Mouse (Mus musculus) midbrain, embryonic 13.5 days (tissue): ENCODE data around the gene Tagln3. TPM values are rescaled to one million over a fixed set of nuclear protein-coding genes. Genes with fewer than 3 reads are reported as not detected.

Experiments used
- ATAC-seq: fragments of 200-750 bp; cut with Nextera tagmentation; 2 replicates; pipeline ENCODE4 v1.8.0; 2017; ENCODE audit warnings: mild to moderate bottlenecking, moderate TSS enrichment, moderate library complexity
- H3K27ac ChIP-seq: fragments of 300-500 bp; sonication (generic); 2 replicates; pipeline ENCODE4 v1.5.1; 2015; ENCODE audit warnings: inconsistent platforms, mild to moderate bottlenecking, moderate library complexity
- H3K27me3 ChIP-seq: fragments of 300-500 bp; sonication (generic); 2 replicates; pipeline ENCODE4 v1.6.1; 2015; ENCODE audit warnings: mild to moderate bottlenecking, inconsistent platforms
- H3K36me3 ChIP-seq: fragments of 300-500 bp; sonication (generic); 2 replicates; pipeline ENCODE4 v1.6.1; 2015; ENCODE audit warnings: mild to moderate bottlenecking, inconsistent platforms
- H3K4me1 ChIP-seq: fragments of 300-500 bp; sonication (generic); replicated peaks from 2 replicates; pipeline ENCODE4 v1.6.1; 2015; ENCODE audit warnings: inconsistent platforms
- H3K4me2 ChIP-seq: fragments of 300-500 bp; sonication (generic); replicated peaks from 2 replicates; pipeline ENCODE4 v1.6.1; 2015; ENCODE audit warnings: moderate library complexity, mild to moderate bottlenecking, inconsistent platforms
- H3K4me3 ChIP-seq: fragments of 300-500 bp; sonication (generic); replicated peaks from 2 replicates; pipeline ENCODE4 v1.5.1; 2015; ENCODE audit warnings: mild to moderate bottlenecking, inconsistent platforms
- H3K9ac ChIP-seq: fragments of 300-500 bp; sonication (generic); replicated peaks from 2 replicates; pipeline ENCODE4 v1.6.1; 2015; ENCODE audit warnings: mild to moderate bottlenecking, inconsistent platforms
- H3K9me3 ChIP-seq: fragments of 300-500 bp; sonication (generic); 2 replicates; pipeline ENCODE4 v1.6.1; 2016; ENCODE audit warnings: mild to moderate bottlenecking, inconsistent platforms
- WGBS: fragments of 180-500 bp; shearing (Covaris S2); methylation state at CpG from one replicate; pipeline ENCODE4 v1.1.7; 2015; 5-methylcytosine and 5-hydroxymethylcytosine counted together
- polyA plus RNA-seq: library from polyadenylated mRNA; unstranded; fragments of >200 nt; fragmentation: Nextera tagmentation; extraction: Ambion mirVana; gene quantifications from 2 replicates; pipeline ENCODE4 v1.2.1, GENCODE M21; 2015

The Tagln3 gene
- polyA plus RNA-seq, 1 experiment from 2014 or later, result 569 TPM

GRCm38 (mm10) chr16:45713878-45714277 is 10.5 kb downstream of the Tagln3 start:
- Histone ChIP-seq H3K4me2 (no peak overlapping the region), H3K27ac (no peak overlapping the region), H3K9ac (no peak overlapping the region), H3K4me1 (peaks cover 15% of the 10 kb centered on the region; the same call in 1 of the 2 replicates), H3K36me3 (peaks cover 80% of the 10 kb centered on the region), H3K4me3 (no peak overlapping the region), H3K27me3 (no peaks in the 10 kb centered on the region), H3K9me3 (no peaks in the 10 kb centered on the region)
- no peak for ATAC-seq
- WGBS, result 95% methylated on average over 1 of the region's 1 CpGs

DNA sequence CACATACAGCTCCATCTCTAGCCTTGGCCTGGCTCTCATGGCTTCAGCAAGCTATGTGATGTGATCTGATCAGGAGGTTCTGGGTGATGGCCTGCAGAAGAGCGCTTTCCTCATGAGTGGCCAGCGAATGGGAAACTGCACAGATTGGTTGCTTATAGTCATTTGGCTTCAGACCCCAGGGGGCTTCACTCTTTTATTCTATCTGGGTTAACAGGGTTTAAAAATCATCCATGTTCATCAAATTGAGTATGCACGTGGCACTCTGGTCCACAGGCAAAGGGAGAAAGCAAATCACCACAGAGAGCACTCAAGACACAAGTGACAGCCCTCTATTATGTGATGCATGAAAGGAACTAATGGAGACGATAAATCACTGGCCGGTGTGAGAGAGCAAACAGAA is 11.1 kb downstream of the Tagln3 start:
- ATAC-seq, result no peak
- Histone ChIP-seq H3K4me3 (no peak overlapping the region), H3K4me1 (peaks cover 15% of the 10 kb centered on the region; the same call in 1 of the 2 replicates), H3K4me2 (no peak overlapping the region), H3K27me3 (no peaks in the 10 kb centered on the region), H3K9me3 (no peaks in the 10 kb centered on the region), H3K27ac (no peak overlapping the region), H3K36me3 (peaks cover 79% of the 10 kb centered on the region), H3K9ac (no peak overlapping the region)
- 76% methylated on average over 5 of the region's 5 CpGs for WGBS

- H3K9me3 ChIP-seq, result no peaks in the 10 kb centered on the region
- H3K9ac ChIP-seq, result no peak overlapping the region
- 74% methylated on average over 7 of the region's 7 CpGs for WGBS
- peaks cover 61% of the 10 kb centered on the region for H3K36me3 ChIP-seq
- H3K27ac ChIP-seq, result no peak overlapping the region
- peak; percentile 32 for ATAC-seq
- no peak overlapping the region for H3K4me2 ChIP-seq
- H3K4me3 ChIP-seq, result no peak overlapping the region
- no peaks in the 10 kb centered on the region for H3K27me3 ChIP-seq
- H3K4me1 ChIP-seq, result peaks cover 15% of the 10 kb centered on the region; the same call in 1 of the 2 replicates
Measured at GRCm38 (mm10) chr16:45711263-45711662, 13.1 kb downstream of the Tagln3 start.

GRCm38 (mm10) chr16:45699301-45699700 is 25.1 kb downstream of the Tagln3 start:
- no peak overlapping the region for H3K27ac ChIP-seq
- 86% methylated on average over 5 of the region's 5 CpGs for WGBS
- no peaks in the 10 kb centered on the region for H3K9me3 ChIP-seq
- no peaks in the 10 kb centered on the region for H3K27me3 ChIP-seq
- no peaks in the 10 kb centered on the region for H3K36me3 ChIP-seq
- H3K9ac ChIP-seq, result no peak overlapping the region
- H3K4me1 ChIP-seq, result peaks cover 8% of the 10 kb centered on the region
- no peak overlapping the region for H3K4me3 ChIP-seq
- no peak for ATAC-seq
- H3K4me2 ChIP-seq, result no peak overlapping the region

DNA sequence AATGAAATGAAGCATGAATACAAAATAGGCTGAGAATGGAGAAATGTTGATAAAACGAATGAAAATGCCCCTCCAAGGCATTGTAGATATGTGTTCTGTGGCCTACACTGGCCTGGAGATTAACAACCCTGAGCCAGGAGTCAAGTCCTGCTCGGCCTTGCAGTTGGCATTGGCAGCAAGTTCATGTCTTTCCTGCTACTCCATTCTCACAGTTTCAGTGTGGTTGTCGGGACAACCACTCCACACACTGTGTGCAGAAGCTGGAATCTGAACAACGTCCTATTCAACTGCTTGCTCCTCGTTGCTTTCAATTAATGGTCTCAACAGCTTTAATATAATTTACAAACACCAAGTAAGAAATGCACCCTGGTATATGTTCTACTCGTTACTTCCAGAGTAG is 26.4 kb downstream of the Tagln3 start:
- no peaks in the 10 kb centered on the region for H3K27me3 ChIP-seq
- H3K9ac ChIP-seq, result no peak overlapping the region
- 46% methylated on average over 6 of the region's 6 CpGs for WGBS
- peaks cover 14% of the 10 kb centered on the region for H3K4me1 ChIP-seq
- no peaks in the 10 kb centered on the region for H3K36me3 ChIP-seq
- ATAC-seq, result no peak
- H3K27ac ChIP-seq, result no peak overlapping the region
- no peak overlapping the region for H3K4me2 ChIP-seq
- no peaks in the 10 kb centered on the region for H3K9me3 ChIP-seq
- no peak overlapping the region for H3K4me3 ChIP-seq

- no peak overlapping the region for H3K4me2 ChIP-seq
- H3K36me3 ChIP-seq, result no peaks in the 10 kb centered on the region
- no peaks in the 10 kb centered on the region for H3K27me3 ChIP-seq
- H3K4me1 ChIP-seq, result peaks cover 20% of the 10 kb centered on the region
- no peaks in the 10 kb centered on the region for H3K9me3 ChIP-seq
- no peak overlapping the region for H3K27ac ChIP-seq
- 72% methylated on average over 9 of the region's 9 CpGs for WGBS
- no peak for ATAC-seq
- H3K9ac ChIP-seq, result no peak overlapping the region
- H3K4me3 ChIP-seq, result no peak overlapping the region
Measured at GRCm38 (mm10) chr16:45695445-45696160, 28.8 kb downstream of the Tagln3 start.

- Histone ChIP-seq H3K4me2 (no peak within 1 kb of the TSS), H3K4me3 (no peak within 1 kb of the TSS)
- 70% methylated on average over 10 of the region's 10 CpGs for WGBS
Measured at GRCm38 (mm10) chr16:45693558-45693957, 30.9 kb downstream of the Tagln3 start, which contains the start of gene Tmprss7. TSS of gene Tmprss7 (minus strand) at chr16:45693658.

DNA sequence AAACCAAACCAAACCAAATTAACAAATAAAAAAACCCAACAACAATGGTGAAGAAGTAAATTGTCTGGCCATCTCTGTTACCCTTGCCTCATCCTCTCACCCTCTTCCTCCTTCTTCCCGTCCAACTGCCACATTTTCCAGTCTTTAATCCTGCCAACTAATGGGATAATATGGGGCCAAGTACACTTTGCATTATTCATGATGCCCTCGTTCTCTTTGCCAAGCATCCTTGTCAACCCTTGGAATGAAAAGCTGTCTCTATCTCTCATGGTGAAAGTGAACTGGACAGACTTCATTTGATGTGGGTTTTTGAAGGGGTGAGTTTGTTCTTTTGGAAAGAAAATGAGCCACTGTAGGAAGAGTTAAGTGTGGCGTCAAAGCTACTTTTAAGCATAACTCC is 31.6 kb downstream of the Tagln3 start:
- no peak overlapping the region for H3K27ac ChIP-seq
- ATAC-seq, result peak; percentile 18; the same call in 1 of the 2 replicates
- H3K4me2 ChIP-seq, result no peak overlapping the region
- no peak overlapping the region for H3K9ac ChIP-seq
- 18% methylated on average over 3 of the region's 3 CpGs for WGBS
- H3K36me3 ChIP-seq, result no peaks in the 10 kb centered on the region
- no peaks in the 10 kb centered on the region for H3K9me3 ChIP-seq
- no peaks in the 10 kb centered on the region for H3K27me3 ChIP-seq
- H3K4me3 ChIP-seq, result no peak overlapping the region
- peaks cover 27% of the 10 kb centered on the region for H3K4me1 ChIP-seq

More at GRCm38 (mm10) chr16:45693558-45693957, 30.9 kb downstream of the Tagln3 start, which contains the start of gene Tmprss7:
- Histone ChIP-seq H3K27me3 (no peaks in the 10 kb centered on the region), H3K9me3 (no peaks in the 10 kb centered on the region), H3K27ac (no peak within 1 kb of the TSS), H3K9ac (no peak within 1 kb of the TSS), H3K36me3 (no peaks in the 10 kb centered on the region), H3K4me1 (peaks cover 30% of the 10 kb centered on the region)
- ATAC-seq, result no peak

DNA sequence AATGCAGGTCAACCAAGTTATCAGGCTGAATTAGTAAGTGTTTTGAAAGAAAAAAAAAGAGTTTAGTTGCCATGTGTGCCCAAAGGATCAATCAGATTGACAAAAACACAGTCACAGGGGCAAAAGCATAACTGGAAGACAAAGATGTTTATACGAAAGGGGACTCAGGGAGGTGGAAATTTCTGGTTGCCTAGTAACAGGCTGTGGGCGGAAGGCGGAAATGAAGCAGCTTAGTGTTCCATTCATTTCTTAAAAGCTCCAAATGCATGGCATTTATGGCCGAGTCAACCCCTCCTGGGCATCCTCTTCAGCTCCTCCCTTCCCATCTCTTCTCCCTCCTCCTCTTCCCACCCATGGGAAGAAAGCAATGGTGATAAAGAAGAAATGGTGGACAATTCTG is 34.2 kb downstream of the Tagln3 start:
- H3K27ac ChIP-seq, result peak overlapping the region; percentile 67
- WGBS, result 0% methylated on average over 4 of the region's 4 CpGs

GRCm38 (mm10) chr16:45686833-45687232 is 37.6 kb downstream of the Tagln3 start:
- no peak for ATAC-seq
- WGBS, result 85% methylated on average over 3 of the region's 3 CpGs

More for the DNA sequence above, 34.2 kb downstream of the Tagln3 start:
- no peaks in the 10 kb centered on the region for H3K9me3 ChIP-seq
- no peak overlapping the region; the same call in 1 of the 2 replicates for H3K4me2 ChIP-seq
- ATAC-seq, result peak; percentile 80
- H3K4me1 ChIP-seq, result peaks cover 23% of the 10 kb centered on the region
- no peaks in the 10 kb centered on the region for H3K36me3 ChIP-seq
- no peak overlapping the region for H3K9ac ChIP-seq
- 0 out of 2 replicates have a peak, but pooled peaks cover 3% of the 10 kb centered on the region for H3K27me3 ChIP-seq
- no peak overlapping the region for H3K4me3 ChIP-seq

DNA sequence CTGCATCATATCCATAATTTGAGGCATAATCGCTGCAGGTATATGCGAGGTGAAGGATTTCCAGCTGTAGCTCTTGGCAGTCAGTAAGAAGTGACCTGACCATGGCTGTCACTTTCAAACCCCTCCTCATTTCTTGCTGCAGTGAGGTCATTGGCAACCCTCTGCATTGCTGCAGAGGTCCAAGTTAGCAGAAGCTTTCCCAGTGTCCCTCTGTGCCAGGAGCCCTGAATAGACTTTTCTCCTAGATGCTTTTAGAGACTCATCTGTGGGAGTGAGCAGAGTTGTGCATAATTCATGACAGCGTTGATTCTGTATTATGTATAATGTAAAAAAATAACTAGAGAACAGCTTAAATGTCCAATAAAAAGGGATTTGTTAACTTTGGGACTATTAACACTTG is 39.1 kb downstream of the Tagln3 start:
- H3K36me3 ChIP-seq, result no peaks in the 10 kb centered on the region
- H3K4me3 ChIP-seq, result no peak overlapping the region
- 0 out of 2 replicates have a peak, but pooled peaks cover 3% of the 10 kb centered on the region for H3K27me3 ChIP-seq
- 70% methylated on average over 3 of the region's 3 CpGs for WGBS
- H3K9me3 ChIP-seq, result no peaks in the 10 kb centered on the region
- H3K27ac ChIP-seq, result no peak overlapping the region
- H3K4me1 ChIP-seq, result peaks cover 7% of the 10 kb centered on the region
- H3K4me2 ChIP-seq, result no peak overlapping the region
- no peak for ATAC-seq
- H3K9ac ChIP-seq, result no peak overlapping the region

More at GRCm38 (mm10) chr16:45686833-45687232, 37.6 kb downstream of the Tagln3 start:
- Histone ChIP-seq H3K9me3 (no peaks in the 10 kb centered on the region), H3K36me3 (no peaks in the 10 kb centered on the region), H3K27ac (no peak overlapping the region), H3K4me1 (peaks cover 12% of the 10 kb centered on the region), H3K4me3 (no peak overlapping the region), H3K27me3 (0 out of 2 replicates have a peak, but pooled peaks cover 3% of the 10 kb centered on the region), H3K9ac (no peak overlapping the region), H3K4me2 (no peak overlapping the region)

GRCm38 (mm10) chr16:45684815-45685214 is 39.6 kb downstream of the Tagln3 start:
- ATAC-seq, result no peak

More at GRCm38 (mm10) chr16:45684815-45685214, 39.6 kb downstream of the Tagln3 start:
- peaks cover 2% of the 10 kb centered on the region; the same call in 1 of the 2 replicates for H3K4me1 ChIP-seq
- WGBS, result 15% methylated on average over 8 of the region's 8 CpGs
- no peaks in the 10 kb centered on the region for H3K9me3 ChIP-seq
- 0 out of 2 replicates have a peak, but pooled peaks cover 3% of the 10 kb centered on the region for H3K27me3 ChIP-seq
- no peak overlapping the region for H3K9ac ChIP-seq
- no peak overlapping the region for H3K4me2 ChIP-seq
- no peaks in the 10 kb centered on the region for H3K36me3 ChIP-seq
- no peak overlapping the region for H3K4me3 ChIP-seq
- H3K27ac ChIP-seq, result no peak overlapping the region
